Mouse (Mus musculus): ENCODE data around the gene H2al1b. TPM values are rescaled to one million over a fixed set of nuclear protein-coding genes. Genes with fewer than 3 reads are reported as not detected.

Gene H2al1b
- not detected for total RNA-seq (2023)

GRCm38 (mm10) chrX:11302132-11302531 is at the start of gene H2al1b:
H2al1b (plus strand) TSS chrX:11302432.

GRCm38 (mm10) chrX:11298957-11299356 is 3.3 kb upstream of the H2al1b start, which contains the start of gene H2al1a:
H2al1a (plus strand) TSS chrX:11299257.

DNA sequence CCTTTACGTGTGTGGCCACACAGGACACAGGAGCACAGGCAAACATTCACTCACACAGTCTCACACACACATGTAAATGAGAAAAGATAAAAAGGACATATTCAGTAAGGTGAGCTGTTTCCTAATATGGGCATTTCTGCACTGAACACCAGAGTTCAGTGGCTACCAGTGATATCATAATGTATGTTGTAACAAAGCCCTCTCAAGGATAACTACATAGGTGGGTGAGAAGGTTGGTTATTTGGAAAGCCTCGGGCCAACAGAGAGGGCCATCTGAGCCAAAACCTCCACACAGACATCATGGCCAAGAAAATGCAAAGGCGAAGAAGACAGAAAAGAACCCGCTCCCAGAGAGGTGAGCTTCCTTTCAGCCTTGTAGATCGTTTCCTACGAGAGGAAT is 3.1 kb downstream of the H2al1b start, which contains the start of gene H2al1c:
Gene H2al1c (plus strand): TSS at position 301 of the 400 bp plus-strand sequence.

GRCm38 (mm10) chrX:11308524-11308923 is 6.3 kb downstream of the H2al1b start, which contains the start of gene H2al1d:
H2al1d (plus strand) TSS chrX:11308824.

DNA sequence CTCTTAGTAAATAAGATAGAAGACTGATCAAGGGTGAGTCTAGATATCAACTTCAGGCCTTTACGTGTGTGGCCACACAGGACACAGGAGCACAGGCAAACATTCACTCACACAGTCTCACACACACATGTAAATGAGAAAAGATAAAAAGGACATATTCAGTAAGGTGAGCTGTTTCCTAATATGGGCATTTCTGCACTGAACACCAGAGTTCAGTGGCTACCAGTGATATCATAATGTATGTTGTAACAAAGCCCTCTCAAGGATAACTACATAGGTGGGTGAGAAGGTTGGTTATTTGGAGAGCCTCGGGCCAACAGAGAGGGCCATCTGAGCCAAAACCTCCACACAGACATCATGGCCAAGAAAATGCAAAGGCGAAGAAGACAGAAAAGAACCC is 9.4 kb downstream of the H2al1b start, which contains the start of gene H2al1e:
Gene H2al1e (plus strand): TSS at position 301 of the 400 bp plus-strand sequence.

GRCm38 (mm10) chrX:11314858-11315257 is 12.6 kb downstream of the H2al1b start, which contains the start of gene H2al1f:
H2al1f (plus strand) TSS chrX:11315158.

DNA sequence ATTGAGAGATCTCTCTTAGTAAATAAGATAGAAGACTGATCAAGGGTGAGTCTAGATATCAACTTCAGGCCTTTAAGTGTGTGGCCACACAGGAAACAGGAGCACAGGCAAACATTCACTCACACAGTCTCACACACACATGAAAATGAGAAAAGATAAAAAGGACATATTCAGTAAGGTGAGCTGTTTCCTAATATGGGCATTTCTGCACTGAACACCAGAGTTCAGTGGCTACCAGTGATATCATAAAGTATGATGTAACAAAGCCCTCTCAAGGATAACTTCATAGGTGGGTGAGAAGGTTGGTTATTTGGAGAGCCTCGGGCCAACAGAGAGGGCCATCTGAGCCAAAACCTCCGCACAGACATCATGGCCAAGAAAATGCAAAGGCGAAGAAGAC is 15.7 kb downstream of the H2al1b start, which contains the start of gene H2al1g:
Gene H2al1g (plus strand): TSS at position 301 of the 400 bp plus-strand sequence.

GRCm38 (mm10) chrX:11321192-11321591 is 19.0 kb downstream of the H2al1b start, which contains the start of gene H2al1h:
H2al1h (plus strand) TSS chrX:11321492.

DNA sequence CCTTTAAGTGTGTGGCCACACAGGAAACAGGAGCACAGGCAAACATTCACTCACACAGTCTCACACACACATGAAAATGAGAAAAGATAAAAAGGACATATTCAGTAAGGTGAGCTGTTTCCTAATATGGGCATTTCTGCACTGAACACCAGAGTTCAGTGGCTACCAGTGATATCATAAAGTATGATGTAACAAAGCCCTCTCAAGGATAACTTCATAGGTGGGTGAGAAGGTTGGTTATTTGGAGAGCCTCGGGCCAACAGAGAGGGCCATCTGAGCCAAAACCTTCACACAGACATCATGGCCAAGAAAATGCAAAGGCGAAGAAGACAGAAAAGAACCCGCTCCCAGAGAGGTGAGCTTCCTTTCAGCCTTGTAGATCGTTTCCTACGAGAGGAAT is 22.1 kb downstream of the H2al1b start, which contains the start of gene H2al1i:
Gene H2al1i (plus strand): TSS at position 301 of the 400 bp plus-strand sequence.

GRCm38 (mm10) chrX:11327522-11327921 is 25.3 kb downstream of the H2al1b start, which contains the start of gene H2al1j:
H2al1j (plus strand) TSS chrX:11327822.

Other genes starting within 250 kb of the H2al1b start
- not detected for gene H2al1a, start 3.2 kb upstream of the H2al1b start, total RNA-seq (2023)
- gene H2al1c, start 3.2 kb downstream of the H2al1b start, total RNA-seq (2023): not detected
- not detected for gene H2al1d, start 6.4 kb downstream of the H2al1b start, total RNA-seq (2023)
- not detected for gene H2al1e, start 9.5 kb downstream of the H2al1b start, total RNA-seq (2023)
- not detected for gene H2al1f, start 12.7 kb downstream of the H2al1b start, total RNA-seq (2023)
- not detected for gene H2al1g, start 15.8 kb downstream of the H2al1b start, total RNA-seq (2023)
- gene H2al1h, start 19.1 kb downstream of the H2al1b start, total RNA-seq (2023): not detected
- not detected for gene H2al1i, start 22.2 kb downstream of the H2al1b start, total RNA-seq (2023)
- not detected for gene H2al1j, start 25.4 kb downstream of the H2al1b start, total RNA-seq (2023)

Data from CD4-positive naive resting alpha-beta T cell, adult 57 days (primary cell).